Mouse (Mus musculus) testis, postnatal 14 days (tissue): Measurements from ENCODE around the gene Gm42417.
A peak's percentile ranks its signal among the peaks of the same experiment; 100 is the strongest.

ENCODE experiments used
- DNase-seq: peaks from one replicate; pipeline ENCODE4 v3.0.0; 2021; ENCODE audit warnings: low spot score

Gm42417 gene

DNA sequence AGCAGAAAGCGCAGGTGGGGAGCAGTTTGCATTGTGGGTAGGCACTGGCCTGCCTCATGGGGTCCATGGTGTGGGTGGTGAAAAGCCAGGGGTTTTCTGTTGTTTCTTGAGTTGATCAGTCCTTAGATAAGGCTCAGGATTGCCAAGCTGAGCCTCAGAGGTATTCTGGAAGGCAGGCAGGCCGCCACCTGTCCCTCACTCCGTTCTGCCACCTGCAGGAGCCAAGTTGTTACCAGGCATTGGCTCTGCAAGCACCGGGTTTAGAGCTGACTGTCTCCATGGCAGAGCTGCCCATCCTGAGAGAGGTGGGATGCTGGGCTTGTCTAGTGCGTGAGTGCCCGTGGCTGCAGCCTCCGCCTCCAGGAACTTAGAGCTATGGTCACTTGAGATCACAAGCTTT, 17.0 kb downstream of the Gm42417 start:
- no peak for DNase-seq

DNA sequence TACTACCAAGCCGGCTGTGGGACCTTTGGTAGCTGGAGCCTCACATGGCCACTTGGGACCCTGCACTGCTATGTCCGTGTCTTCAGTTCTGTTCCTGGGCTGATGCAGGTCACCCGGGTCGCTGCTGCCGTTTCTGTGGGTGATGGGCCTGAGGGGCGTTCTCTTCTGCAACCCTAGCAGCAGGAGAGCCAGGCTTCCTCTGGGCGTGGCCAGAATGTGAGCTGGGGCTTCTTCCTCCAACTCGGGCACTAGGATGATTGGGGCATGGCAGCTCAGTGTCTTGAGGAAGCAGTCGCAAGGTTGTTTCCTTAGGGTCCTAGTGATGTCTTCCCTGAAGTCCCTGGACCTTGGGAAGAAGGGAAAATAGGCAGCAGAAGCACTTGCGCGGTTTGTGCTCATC, 19.6 kb downstream of the Gm42417 start:
- DNase-seq: no peak

DNA sequence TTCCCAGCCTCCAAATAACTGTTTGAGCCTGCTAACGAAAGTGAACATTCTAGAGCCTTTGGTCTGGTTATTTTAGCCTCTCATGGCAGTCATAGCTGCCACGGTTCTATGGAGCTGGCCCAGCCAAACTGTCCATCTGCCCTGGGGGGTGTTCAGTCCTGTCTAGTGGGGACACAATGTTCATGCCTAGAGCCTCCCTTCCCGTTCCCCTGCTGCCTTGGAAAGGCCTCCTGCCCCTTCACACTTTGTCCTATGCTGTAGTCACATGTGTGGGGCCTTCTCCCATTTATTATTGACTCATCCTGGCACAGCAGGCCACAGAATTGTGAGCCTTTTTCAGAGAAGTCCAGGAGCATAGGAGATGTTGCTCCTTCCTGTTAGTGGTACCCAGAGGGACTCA, 21.0 kb downstream of the Gm42417 start:
- no peak for DNase-seq

GRCm38 (mm10) chr1:36513718-36514117, 25.5 kb downstream of the Gm42417 start:
- no peak for DNase-seq

- DNase-seq: no peak
Measured at GRCm38 (mm10) chr1:36513310-36513709, 25.9 kb downstream of the Gm42417 start.

DNA sequence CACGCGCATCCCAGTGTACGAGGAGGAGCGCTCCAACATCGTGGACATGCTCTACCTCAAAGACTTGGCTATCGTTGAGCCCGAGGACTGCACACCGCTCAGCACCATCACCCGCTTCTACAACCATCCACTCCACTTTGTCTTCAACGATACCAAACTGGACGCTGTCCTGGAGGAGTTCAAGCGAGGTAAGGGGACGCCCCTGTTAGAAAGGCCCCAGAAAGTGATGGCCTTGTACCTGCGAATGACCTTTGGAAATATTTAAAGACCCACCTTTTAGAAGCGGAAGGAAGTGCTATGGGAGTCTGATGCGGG, 26.3 kb downstream of the Gm42417 start:
- no peak for DNase-seq

DNA sequence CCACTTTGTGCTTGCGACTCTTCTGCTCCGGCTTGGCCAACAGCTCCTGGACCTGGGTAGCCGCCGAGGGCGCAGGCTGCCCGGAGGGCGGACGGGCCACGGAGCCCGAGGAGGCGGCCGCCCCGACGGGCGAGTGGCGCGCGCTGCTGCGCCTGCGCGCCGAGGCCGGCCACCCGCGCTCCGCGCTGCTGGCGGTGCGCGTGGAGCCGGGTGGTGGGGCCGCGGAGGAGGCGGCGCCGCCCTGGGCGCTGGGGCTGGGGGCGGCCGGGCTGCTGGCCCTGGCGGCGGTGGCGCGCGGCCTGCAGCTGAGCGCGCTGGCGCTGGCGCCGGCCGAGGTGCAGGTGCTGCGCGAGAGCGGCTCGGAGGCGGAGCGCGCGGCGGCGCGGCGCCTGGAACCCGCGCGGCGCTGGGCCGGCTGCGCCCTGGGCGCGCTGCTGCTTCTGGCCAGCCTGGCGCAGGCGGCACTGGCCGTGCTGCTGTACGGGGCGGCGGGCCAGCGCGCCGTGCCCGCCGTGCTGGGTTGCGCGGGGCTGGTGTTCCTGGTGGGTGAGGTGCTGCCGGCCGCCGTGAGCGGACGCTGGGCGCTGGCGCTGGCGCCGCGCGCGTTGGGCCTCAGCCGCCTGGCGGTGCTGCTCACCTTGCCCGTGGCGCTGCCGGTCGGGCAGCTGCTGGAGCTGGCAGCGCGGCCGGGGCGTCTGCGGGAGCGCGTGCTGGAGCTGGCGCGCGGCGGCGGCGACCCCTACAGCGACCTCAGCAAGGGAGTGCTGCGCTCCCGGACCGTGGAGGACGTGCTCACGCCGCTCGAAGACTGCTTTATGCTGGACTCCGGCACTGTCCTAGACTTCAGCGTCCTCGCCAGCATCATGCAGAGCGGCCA, 26.9 kb downstream of the Gm42417 start:
- peak; percentile 55 for DNase-seq

DNA sequence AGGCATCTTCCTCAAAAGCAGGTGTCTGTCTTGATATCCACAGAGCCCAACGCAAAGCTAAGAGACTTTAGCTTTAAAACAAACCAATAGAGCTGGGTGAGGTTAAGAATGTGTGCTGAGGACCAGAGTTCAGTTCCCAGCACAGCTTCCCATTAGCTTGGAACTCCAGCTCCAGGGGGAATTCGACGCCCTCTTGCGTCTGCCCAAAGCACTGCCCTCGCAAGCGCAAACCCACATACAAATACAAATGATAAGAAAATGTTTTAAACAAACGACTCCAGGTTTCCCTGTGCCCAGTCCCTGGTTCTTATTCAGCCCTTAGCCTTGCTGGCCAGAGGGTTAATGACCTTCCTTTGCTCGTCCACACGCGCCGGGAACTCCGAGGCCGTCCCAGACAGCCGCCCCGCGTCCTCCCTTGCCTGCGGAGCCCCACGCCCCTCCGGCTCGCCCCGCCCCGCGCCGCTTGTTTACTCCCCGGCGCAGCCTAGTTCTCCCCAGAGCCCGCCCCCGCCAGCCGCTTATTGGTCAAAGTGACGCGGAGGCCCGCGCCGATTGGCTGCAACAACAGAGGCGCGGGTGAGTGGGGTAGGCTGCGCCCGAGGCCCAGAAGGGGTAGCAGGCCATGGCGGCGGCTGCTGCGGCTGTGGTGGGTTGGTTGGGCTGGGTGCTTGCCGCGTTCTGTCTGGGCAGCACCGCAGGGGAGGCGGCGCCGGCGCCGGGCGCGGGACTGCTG, 27.8 kb downstream of the Gm42417 start, which contains the start of gene Cnnm3:
Cnnm3 (plus strand) TSS at position 579 of the 733 bp plus-strand sequence.
- DNase-seq: peak; percentile 99

DNA sequence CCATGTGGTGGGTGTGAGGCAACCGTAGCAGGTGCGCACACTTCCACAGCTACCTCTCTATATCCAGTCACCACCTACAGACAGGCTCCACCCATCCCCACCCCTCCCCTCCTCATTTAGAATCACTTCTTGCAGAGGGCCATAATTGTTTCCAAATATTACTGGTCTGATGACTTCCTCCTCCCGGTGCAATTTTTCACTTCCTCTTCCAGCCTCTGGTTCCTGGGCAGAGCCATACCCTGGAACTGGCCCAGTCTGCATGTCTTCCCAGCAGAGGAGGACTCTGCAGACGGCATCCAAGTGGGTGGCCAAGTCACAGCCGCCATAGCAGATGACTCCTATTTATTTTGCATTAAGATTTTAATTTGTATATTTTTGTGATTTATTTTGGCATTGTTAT, 31.0 kb downstream of the Gm42417 start:
- DNase-seq: no peak

- DNase-seq: peak; percentile 40
Measured at GRCm38 (mm10) chr1:36501261-36501660, 38.0 kb downstream of the Gm42417 start.

DNA sequence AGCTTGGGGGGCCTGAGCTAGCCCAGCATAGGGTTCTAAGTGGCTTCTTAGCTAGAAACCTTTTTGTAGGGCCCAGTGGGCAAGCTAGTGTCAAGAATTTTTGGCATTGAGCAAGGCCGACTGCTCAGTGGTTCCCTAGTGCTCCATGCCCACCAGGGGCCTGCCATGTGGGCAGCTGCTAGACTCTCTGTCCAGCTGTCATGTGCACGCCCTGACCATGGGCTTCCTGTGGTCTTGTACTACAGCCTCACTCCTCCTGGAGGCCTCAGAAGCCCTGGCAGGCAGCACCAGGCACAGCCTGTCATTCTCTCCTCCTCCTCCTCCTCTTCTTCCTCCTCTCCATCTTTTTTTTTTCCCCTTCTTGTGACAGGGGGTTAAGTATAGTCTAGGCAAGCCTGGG, 41.9 kb downstream of the Gm42417 start:
- no peak for DNase-seq

- no peak for DNase-seq
Measured at GRCm38 (mm10) chr1:36496719-36497118, 42.5 kb downstream of the Gm42417 start.

- no peak for DNase-seq
Measured at GRCm38 (mm10) chr1:36493299-36493698, 45.9 kb downstream of the Gm42417 start.

- peak; percentile 36 for DNase-seq
Measured at GRCm38 (mm10) chr1:36492416-36493139, 46.7 kb downstream of the Gm42417 start.

GRCm38 (mm10) chr1:36489661-36490060, 49.6 kb downstream of the Gm42417 start:
- DNase-seq: no peak

- no peak for DNase-seq
Measured at GRCm38 (mm10) chr1:36487111-36487510, 52.1 kb downstream of the Gm42417 start.

- DNase-seq: no peak
Measured at GRCm38 (mm10) chr1:36485080-36485479, 54.1 kb downstream of the Gm42417 start.

DNA sequence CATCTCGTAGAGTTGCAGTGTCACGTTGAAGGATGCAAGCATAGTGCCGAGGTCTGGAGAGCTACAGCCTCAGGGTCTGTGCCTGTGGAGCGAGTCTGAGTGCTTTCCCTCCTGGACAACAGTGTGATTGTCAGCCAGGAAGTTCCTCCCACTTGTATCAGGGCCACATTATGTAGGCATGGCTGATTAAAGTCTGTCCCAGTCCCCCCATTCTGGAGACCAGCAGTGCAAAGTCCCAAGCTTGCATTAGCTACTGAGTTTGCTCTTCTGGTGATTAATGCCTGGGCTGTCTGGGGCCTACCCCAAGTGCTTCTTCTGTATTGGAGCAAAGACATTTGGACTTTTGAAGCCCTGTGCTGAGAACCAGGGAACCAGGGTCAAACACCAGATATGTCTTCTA, 55.4 kb downstream of the Gm42417 start:
- no peak for DNase-seq
